Comparison of ENCODE assay signal across 8 mouse cellular contexts in the genomic region with DNA sequence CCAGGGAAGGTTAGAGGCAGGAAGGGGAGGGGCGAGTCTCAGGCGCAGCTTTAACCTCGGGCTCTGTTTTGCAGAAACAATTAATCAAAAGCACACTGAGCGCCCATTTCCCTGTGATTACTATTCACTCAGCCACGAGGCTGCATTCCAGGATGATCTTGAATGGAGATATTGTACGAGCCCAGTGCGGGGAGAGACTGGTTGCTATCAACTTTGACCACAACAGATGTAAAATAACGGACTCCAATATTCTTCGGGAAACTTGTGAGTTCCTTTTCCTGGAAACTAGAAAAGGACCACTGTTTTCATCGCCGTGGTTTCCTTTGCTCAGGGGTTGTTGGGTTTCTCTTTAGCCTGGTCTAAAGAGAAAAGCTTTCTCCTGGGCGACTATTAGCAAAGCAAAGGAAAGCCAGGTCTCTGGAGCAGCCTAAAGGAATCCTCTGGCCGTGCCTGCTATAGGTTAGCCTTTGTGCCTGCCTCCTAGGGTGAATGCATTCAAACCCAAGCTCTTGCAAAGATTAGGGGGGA.
DNase-seq lines count a peak whose midpoint lies in the region; ATAC-seq and TF ChIP-seq lines count a peak whose summit lies in the region.

No protein-coding gene starts in this region.

- no peaks in the 10 kb centered on the region for H3K36me3 ChIP-seq in lung, postnatal 0 days (ENCODE audit: insufficient read depth, low read length)
- H3K36me3 ChIP-seq in heart, embryonic 15.5 days = no peaks in the 10 kb centered on the region
- H3K36me3 ChIP-seq in limb, embryonic 14.5 days (ENCODE audit: control insufficient read depth, insufficient read depth, low read length) = no peaks in the 10 kb centered on the region

- H3K9me3 ChIP-seq in lung, postnatal 0 days (ENCODE audit: low read length) = no peaks in the 10 kb centered on the region
- H3K9me3 ChIP-seq in heart, embryonic 15.5 days (replicated peaks) = no peaks in the 10 kb centered on the region
- no peaks in the 10 kb centered on the region for H3K9me3 ChIP-seq in limb, embryonic 14.5 days (ENCODE audit: control insufficient read depth, low read length)

- peak overlapping the region; percentile 34; the same call in 1 of the 2 replicates for H3K27ac ChIP-seq in lung, postnatal 0 days (ENCODE audit: low read length)
- H3K27ac ChIP-seq in heart, embryonic 15.5 days = peak overlapping the region; percentile 25; the same call in 1 of the 2 replicates
- H3K27ac ChIP-seq in limb, embryonic 14.5 days (replicated peaks; ENCODE audit: low read depth, low read length) = peak overlapping the region; percentile 53
- H3K27ac ChIP-seq in cerebellum, adult 2 months (ENCODE audit: insufficient read depth, low read length) = no peak overlapping the region

- 0 out of 2 replicates have a peak, but pooled peaks have one; percentile 14 for ATAC-seq in lung, postnatal 0 days
- no peak for ATAC-seq in heart, embryonic 15.5 days (replicated peaks; ENCODE audit: insufficient number of reproducible peaks, insufficient read depth, low FRiP score, low read depth)
- peak; percentile 45; the same call in 1 of the 2 replicates for ATAC-seq in limb, embryonic 14.5 days (ENCODE audit: low FRiP score, low read depth)

- TF ChIP-seq CTCF in lung, postnatal 0 days (IDR thresholded peaks at IDR 0.05) = no peak
- no peak for TF ChIP-seq CTCF in cerebellum, adult 2 months (IDR thresholded peaks at IDR 0.05; ENCODE audit: borderline replicate concordance, insufficient read depth, low read depth, low read length)

- no peak overlapping the region for H3K9ac ChIP-seq in lung, postnatal 0 days (replicated peaks; ENCODE audit: low read depth)
- H3K9ac ChIP-seq in heart, embryonic 15.5 days = no peak overlapping the region
- H3K9ac ChIP-seq in limb, embryonic 14.5 days (ENCODE audit: low read depth, low read length, severe bottlenecking) = peak overlapping the region; percentile 32; the same call in 1 of the 2 replicates

- peak; percentile 37 for DNase-seq in lung, postnatal 0 days (ENCODE audit: low spot score)
- DNase-seq in lung, postnatal 4 days = no peak
- peak; percentile 30 for DNase-seq in limb, embryonic 14.5 days (ENCODE audit: low spot score)
- DNase-seq in yolk sac, embryonic 10.5 days (ENCODE audit: low spot score) = peak; percentile 30
- no peak for DNase-seq in cerebellum, adult 2 months
- no peak for DNase-seq in urinary bladder, postnatal 10 days (ENCODE audit: low spot score)
- no peak for DNase-seq in spleen, postnatal 10 days (ENCODE audit: low spot score in 2 of 2)

- no peak for TF ChIP-seq POLR2A in limb, embryonic 14.5 days (IDR thresholded peaks at IDR 0.05; ENCODE audit: borderline replicate concordance, extremely low read depth, insufficient read depth, insufficient read length)
- TF ChIP-seq POLR2A in cerebellum, adult 2 months (IDR thresholded peaks at IDR 0.05; ENCODE audit: borderline replicate concordance, insufficient read depth, low read length) = no peak

- peak overlapping the region; percentile 17; the same call in 1 of the 2 replicates for H3K4me2 ChIP-seq in lung, postnatal 0 days (replicated peaks; ENCODE audit: low read depth, low read length)
- peak overlapping the region; percentile 49 for H3K4me2 ChIP-seq in heart, embryonic 15.5 days
- H3K4me2 ChIP-seq in limb, embryonic 14.5 days (replicated peaks; ENCODE audit: low read depth, low read length, severe bottlenecking) = peak overlapping the region; percentile 3; the same call in 1 of the 2 replicates

- no peaks in the 10 kb centered on the region for H3K27me3 ChIP-seq in lung, postnatal 0 days (replicated peaks; ENCODE audit: insufficient read depth, low read length)
- no peaks in the 10 kb centered on the region for H3K27me3 ChIP-seq in heart, embryonic 15.5 days
- no peaks in the 10 kb centered on the region for H3K27me3 ChIP-seq in limb, embryonic 14.5 days (ENCODE audit: control insufficient read depth, insufficient read depth, low read length)
- H3K27me3 ChIP-seq in cerebellum, adult 2 months (ENCODE audit: control insufficient read depth, insufficient read depth, low read length) = no peaks in the 10 kb centered on the region; the same call in 1 of the 2 replicates

- no peak overlapping the region for H3K4me3 ChIP-seq in lung, postnatal 0 days (ENCODE audit: low read depth, low read length)
- peak overlapping the region; percentile 20; the same call in 1 of the 2 replicates for H3K4me3 ChIP-seq in heart, embryonic 15.5 days
- no peak overlapping the region for H3K4me3 ChIP-seq in limb, embryonic 14.5 days (replicated peaks; ENCODE audit: low read length)
- no peak overlapping the region for H3K4me3 ChIP-seq in cerebellum, adult 2 months (replicated peaks; ENCODE audit: insufficient read depth, low read depth, low read length)

- 0 out of 2 replicates have a peak, but pooled peaks cover 5% of the 10 kb centered on the region for H3K4me1 ChIP-seq in lung, postnatal 0 days (ENCODE audit: insufficient read depth, low read depth, low read length)
- H3K4me1 ChIP-seq in heart, embryonic 15.5 days (replicated peaks) = peaks cover 10% of the 10 kb centered on the region
- H3K4me1 ChIP-seq in limb, embryonic 14.5 days (ENCODE audit: control insufficient read depth, insufficient read depth, low read length) = peaks cover 14% of the 10 kb centered on the region
- H3K4me1 ChIP-seq in cerebellum, adult 2 months (ENCODE audit: control insufficient read depth, insufficient read depth, low read length) = no peaks in the 10 kb centered on the region; the same call in none of the 2 replicates

- 4% methylated on average over 13 of the region's 13 CpGs for WGBS in lung, postnatal 0 days
- 9% methylated on average over 13 of the region's 13 CpGs for WGBS in heart, embryonic 15.5 days
- 8% methylated on average over 13 of the region's 13 CpGs for WGBS in limb, embryonic 14.5 days
- WGBS in cerebellum, adult 2 months = 47% methylated on average over 13 of the region's 13 CpGs

- no peak for TF ChIP-seq EP300 in lung, postnatal 0 days (IDR thresholded peaks at IDR 0.05)

Comparison
In these comparisons a context has a peak if more than half of its experiments do, and no peak if none do; other contexts are left out.
1. DNase-seq: peak in lung, postnatal 0 days (single experiment), limb, embryonic 14.5 days (single experiment) and yolk sac, embryonic 10.5 days (single experiment); none in lung, postnatal 4 days (0 of 2), cerebellum, adult 2 months (0 of 2), urinary bladder, postnatal 10 days (single experiment) and spleen, postnatal 10 days (0 of 2).
2. Peak in every context shown above with its lines, with median percentiles within 50 percentile points of each other: H3K4me2 ChIP-seq.